Mouse (Mus musculus) heart, embryonic 14.5 days (tissue): ENCODE data around the gene Zfhx3. TPM values are rescaled to one million over a fixed set of nuclear protein-coding genes. Genes with fewer than 3 reads are reported as not detected.
A peak's percentile ranks its signal among the peaks of the same experiment; 100 is the strongest.

ENCODE experiments used
- ATAC-seq: fragments of 200-750 bp; cut with Nextera tagmentation; 2 replicates; pipeline ENCODE4 v1.8.0; 2017; ENCODE audit warnings: low read depth, moderate TSS enrichment; ENCODE audit not compliant: insufficient number of reproducible peaks, insufficient read depth, low FRiP score
- H3K27ac ChIP-seq, 2 experiments: fragments of 200-500 bp in 1 of 2; fragments of 300-500 bp in 1 of 2; sonication (generic) in 1 of 2; replicated peaks in 1 of 2; 2 replicates each; pipeline ENCODE4 v1.5.1; 2012 to 2014; ENCODE audit warnings: low read depth in 2 of 2, low read length in 2 of 2, control low read depth in 1 of 2, mild to moderate bottlenecking in 1 of 2, mixed read lengths in 1 of 2; ENCODE audit not compliant: control insufficient read depth in 1 of 2, insufficient read depth in 1 of 2
- H3K27me3 ChIP-seq: fragments of 300-500 bp; sonication (generic); 2 replicates; pipeline ENCODE4 v1.6.1; 2014; ENCODE audit warnings: mild to moderate bottlenecking, low read length, control low read depth; ENCODE audit not compliant: control insufficient read depth, insufficient read depth
- H3K36me3 ChIP-seq: fragments of 300-500 bp; sonication (generic); 2 replicates; pipeline ENCODE4 v1.6.1; 2014; ENCODE audit warnings: mild to moderate bottlenecking, control low read depth, low read length, mixed read lengths; ENCODE audit not compliant: control insufficient read depth, insufficient read depth
- H3K4me1 ChIP-seq, 2 experiments: fragments of 200-500 bp in 1 of 2; fragments of 300-500 bp in 1 of 2; sonication (generic) in 1 of 2; 2 replicates each; pipeline ENCODE4 v1.6.1; 2012 to 2014; ENCODE audit warnings: low read length in 2 of 2, control low read depth in 1 of 2, mixed read lengths in 1 of 2; ENCODE audit not compliant: control insufficient read depth in 2 of 2, insufficient read depth in 2 of 2
- H3K4me2 ChIP-seq: fragments of 300-500 bp; sonication (generic); 2 replicates; pipeline ENCODE4 v1.6.1; 2014; ENCODE audit warnings: mild to moderate bottlenecking, low read length
- H3K4me3 ChIP-seq, 2 experiments: fragments of 200-500 bp in 1 of 2; fragments of 300-500 bp in 1 of 2; sonication (generic) in 1 of 2; 2 replicates each; pipeline ENCODE4 v1.5.1; 2012 to 2014; ENCODE audit warnings: low read length in 2 of 2, mild to moderate bottlenecking in 2 of 2, control low read depth in 1 of 2, low read depth in 1 of 2, moderate library complexity in 1 of 2; ENCODE audit not compliant: control insufficient read depth in 1 of 2, insufficient read depth in 1 of 2
- H3K9ac ChIP-seq: fragments of 300-500 bp; sonication (generic); 2 replicates; pipeline ENCODE4 v1.6.1; 2014; ENCODE audit warnings: mild to moderate bottlenecking, low read length
- H3K9me3 ChIP-seq: fragments of 300-500 bp; sonication (generic); 2 replicates; pipeline ENCODE4 v1.6.1; 2016; ENCODE audit warnings: low read length, control low read depth; ENCODE audit not compliant: control insufficient read depth
- WGBS: fragments of 180-500 bp; shearing (Covaris S2); extraction: QIAGEN DNeasy Blood & Tissue Kit; methylation state at CpG from one replicate; pipeline ENCODE4 v1.1.7; 2014; 5-methylcytosine and 5-hydroxymethylcytosine counted together
- polyA plus RNA-seq: library from polyadenylated mRNA; unstranded; fragments of >200 nt; fragmentation: Nextera tagmentation; extraction: Ambion mirVana; gene quantifications from 2 replicates; pipeline ENCODE4 v1.2.1, GENCODE M21; 2014

Zfhx3 gene
- polyA plus RNA-seq, 1 experiment from 2014 or later = 6.4 TPM

DNA sequence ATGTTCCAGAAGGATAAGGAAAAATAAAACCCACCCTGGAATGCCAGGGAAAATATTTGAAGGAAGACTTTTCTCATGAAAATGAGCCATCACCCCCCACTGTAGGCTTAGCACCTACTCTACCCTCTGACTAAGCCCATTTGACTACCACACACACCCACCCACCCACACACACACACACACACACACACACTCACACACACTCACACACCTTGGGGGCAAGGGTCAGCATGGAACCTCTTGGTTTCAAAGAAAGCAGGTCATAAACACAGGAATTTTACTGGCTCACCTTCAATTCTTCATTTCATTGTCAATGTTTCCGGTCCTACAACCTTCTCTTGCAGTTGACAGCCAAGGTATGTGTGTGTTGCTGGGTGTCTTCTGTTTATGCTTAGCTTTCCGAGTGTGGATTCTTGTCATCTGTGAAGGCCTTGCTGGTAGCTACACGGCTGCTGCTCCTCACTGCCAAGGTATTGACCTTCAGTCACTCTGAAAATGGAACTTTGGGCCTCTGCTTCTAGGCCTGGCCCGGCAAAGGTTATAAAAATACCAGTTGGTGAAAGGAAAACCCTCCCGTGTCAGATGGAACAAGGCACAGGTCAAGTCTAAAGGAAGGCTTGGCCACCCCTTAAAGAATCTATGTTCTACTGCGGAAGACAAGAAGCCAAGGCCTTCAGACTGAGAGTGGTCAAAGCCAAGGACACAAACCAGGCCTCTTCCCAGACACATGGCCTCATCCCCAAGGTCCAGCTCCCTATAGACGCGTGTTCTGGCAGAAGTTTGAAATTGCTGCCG lies 641.6 kb downstream of the Zfhx3 start:
- no peak overlapping the region for H3K9ac ChIP-seq
- no peaks in the 10 kb centered on the region for H3K9me3 ChIP-seq
- H3K27me3 ChIP-seq = no peaks in the 10 kb centered on the region
- no peak overlapping the region for H3K4me2 ChIP-seq
- 75% methylated on average over 9 of the region's 9 CpGs for WGBS
- no peak for ATAC-seq
- H3K27ac ChIP-seq = no peak overlapping the region
- peaks cover 0 to 4% of the 10 kb centered on the region in 2 experiments; a peak in 1 of 4 replicates for H3K4me1 ChIP-seq
- H3K4me3 ChIP-seq = no peak overlapping the region
- H3K36me3 ChIP-seq = no peaks in the 10 kb centered on the region

DNA sequence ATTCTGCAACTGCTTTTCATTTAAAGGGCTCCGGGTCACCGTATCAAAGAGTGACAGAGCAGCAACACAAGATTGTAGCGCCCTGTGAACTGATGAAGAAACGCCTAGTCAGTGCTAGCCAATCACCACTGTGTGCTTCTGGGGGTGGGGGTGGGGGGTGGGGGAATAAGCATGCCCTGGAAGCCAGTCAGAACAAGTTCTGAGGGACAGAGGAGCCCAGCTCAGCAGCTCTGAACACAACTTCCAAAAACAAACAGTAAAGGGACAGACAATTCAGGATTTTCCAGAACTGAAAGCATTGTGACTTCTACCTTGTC lies 642.2 kb downstream of the Zfhx3 start:
- Histone ChIP-seq H3K9me3 (no peaks in the 10 kb centered on the region), H3K9ac (no peak overlapping the region), H3K4me1 (peaks cover 0 to 4% of the 10 kb centered on the region in 2 experiments; a peak in 1 of 4 replicates), H3K36me3 (no peaks in the 10 kb centered on the region), H3K4me2 (no peak overlapping the region), H3K4me3 (no peak overlapping the region), H3K27ac (no peak overlapping the region), H3K27me3 (no peaks in the 10 kb centered on the region)
- ATAC-seq = no peak
- 70% methylated on average over 4 of the region's 4 CpGs for WGBS

- ATAC-seq = no peak
- no peak overlapping the region for H3K4me3 ChIP-seq
- H3K27ac ChIP-seq = no peak overlapping the region
- H3K27me3 ChIP-seq = no peaks in the 10 kb centered on the region
- H3K4me1 ChIP-seq = peaks cover 6 to 24% of the 10 kb centered on the region in 2 experiments; a peak in 3 of 4 replicates
- no peaks in the 10 kb centered on the region for H3K36me3 ChIP-seq
- no peak overlapping the region for H3K9ac ChIP-seq
- 80% methylated on average over 7 of the region's 7 CpGs for WGBS
- H3K4me2 ChIP-seq = no peak overlapping the region
- H3K9me3 ChIP-seq = no peaks in the 10 kb centered on the region
Observed at GRCm38 (mm10) chr8:108591037-108591436, 648.6 kb downstream of the Zfhx3 start.

DNA sequence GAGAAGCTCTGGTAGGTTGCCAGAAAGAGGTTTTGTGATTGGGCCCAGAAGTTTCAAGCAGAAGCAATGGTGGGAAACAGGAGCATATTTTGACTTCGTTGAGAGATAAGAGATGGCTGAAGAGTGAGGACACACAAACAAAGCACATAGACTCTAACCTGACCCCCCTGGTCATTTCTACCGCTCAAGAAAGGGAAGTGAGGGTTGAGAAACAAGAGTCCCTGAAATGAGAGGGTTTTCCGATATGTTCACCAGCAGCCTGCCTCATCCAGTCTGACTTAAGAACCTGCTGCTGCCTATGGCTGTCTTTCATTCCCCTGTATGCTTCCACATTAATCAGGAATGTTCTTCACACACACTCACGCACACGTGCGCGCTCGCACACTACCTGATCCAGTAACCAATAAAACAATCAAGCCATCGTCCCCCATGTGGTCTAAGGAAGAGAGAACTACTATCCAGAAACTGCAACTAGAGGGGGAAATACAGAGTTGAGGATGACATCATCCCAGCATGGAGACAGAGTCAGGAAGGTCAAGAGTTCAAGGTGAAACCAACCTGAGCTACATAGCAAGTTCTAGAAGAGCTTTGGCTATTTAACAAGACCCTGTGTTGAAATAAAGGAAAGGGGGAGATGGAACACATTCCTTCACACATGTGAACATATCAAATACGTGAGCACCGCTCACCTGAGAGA lies 649.7 kb downstream of the Zfhx3 start:
- no peak overlapping the region for H3K9ac ChIP-seq
- H3K4me1 ChIP-seq = peaks cover 6 to 26% of the 10 kb centered on the region in 2 experiments; a peak in 3 of 4 replicates
- ATAC-seq = no peak
- H3K36me3 ChIP-seq = no peaks in the 10 kb centered on the region
- H3K27ac ChIP-seq = no peak overlapping the region
- no peak overlapping the region for H3K4me3 ChIP-seq
- no peaks in the 10 kb centered on the region for H3K27me3 ChIP-seq
- H3K4me2 ChIP-seq = no peak overlapping the region
- 88% methylated on average over 11 of the region's 11 CpGs for WGBS
- no peaks in the 10 kb centered on the region for H3K9me3 ChIP-seq

DNA sequence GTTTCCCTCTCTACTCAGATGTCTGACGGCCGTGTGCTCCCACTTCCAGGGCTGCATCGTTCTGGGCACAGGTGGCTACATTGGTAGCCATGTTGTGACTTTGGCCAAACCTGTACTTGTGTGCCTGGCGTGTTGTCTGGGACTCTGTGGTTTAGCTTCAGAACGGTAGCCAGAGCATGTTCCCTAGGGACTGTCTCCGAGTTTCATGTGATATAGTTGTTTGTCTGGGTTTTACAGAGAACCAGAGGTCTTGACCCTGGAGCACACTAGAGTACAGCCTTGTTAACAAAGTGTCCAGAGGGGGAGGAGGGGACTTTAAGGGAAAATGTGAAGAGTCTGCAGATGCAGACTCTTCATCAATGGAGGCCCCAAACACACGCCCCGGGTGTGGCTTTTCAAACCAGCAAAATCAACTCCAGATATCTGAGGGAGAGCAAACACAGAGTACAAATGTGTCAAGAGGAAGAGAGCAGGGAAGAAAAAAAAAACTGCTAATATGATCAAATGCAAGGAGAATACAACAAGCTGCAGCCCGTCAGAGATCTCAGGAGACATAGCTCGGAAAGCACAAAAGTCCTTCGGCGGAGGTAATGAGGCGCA lies 650.6 kb downstream of the Zfhx3 start:
- no peak for ATAC-seq

DNA sequence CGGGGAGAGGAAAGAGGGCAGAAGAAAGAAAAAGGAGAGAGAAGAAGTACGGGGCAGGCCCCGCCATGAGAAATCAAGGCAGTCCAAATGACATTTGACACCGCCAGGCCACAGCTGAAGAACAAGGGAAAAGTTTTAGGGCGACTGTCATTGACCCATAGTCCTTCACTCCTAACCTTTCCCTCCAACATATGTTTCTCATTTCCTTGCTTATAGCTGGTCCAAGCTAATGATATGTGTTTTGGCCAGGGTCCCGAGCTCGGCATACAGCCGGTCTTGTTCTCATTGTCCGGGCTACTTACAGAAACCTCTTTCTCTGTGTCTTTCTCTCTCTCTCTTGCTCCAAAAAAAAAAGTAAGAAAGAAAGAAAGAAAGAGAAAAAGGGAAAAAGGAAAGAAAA lies 651.4 kb downstream of the Zfhx3 start:
- Histone ChIP-seq H3K36me3 (no peaks in the 10 kb centered on the region), H3K9ac (no peak overlapping the region), H3K4me2 (no peak overlapping the region), H3K27me3 (no peaks in the 10 kb centered on the region), H3K4me3 (no peak overlapping the region), H3K9me3 (no peaks in the 10 kb centered on the region), H3K27ac (peak overlapping the region; percentile 59 to 73), H3K4me1 (peaks cover 6 to 26% of the 10 kb centered on the region in 2 experiments; a peak in 3 of 4 replicates)
- 68% methylated on average over 9 of the region's 9 CpGs for WGBS
- ATAC-seq = no peak

More for the DNA sequence above, 650.6 kb downstream of the Zfhx3 start:
- H3K36me3 ChIP-seq = no peaks in the 10 kb centered on the region
- WGBS = 75% methylated on average over 13 of the region's 13 CpGs
- H3K9ac ChIP-seq = no peak overlapping the region
- peaks cover 6 to 26% of the 10 kb centered on the region in 2 experiments; a peak in 3 of 4 replicates for H3K4me1 ChIP-seq
- H3K4me2 ChIP-seq = no peak overlapping the region
- H3K4me3 ChIP-seq = no peak overlapping the region
- no peak overlapping the region; a peak in 1 of 4 replicates for H3K27ac ChIP-seq
- no peaks in the 10 kb centered on the region for H3K9me3 ChIP-seq
- H3K27me3 ChIP-seq = no peaks in the 10 kb centered on the region

DNA sequence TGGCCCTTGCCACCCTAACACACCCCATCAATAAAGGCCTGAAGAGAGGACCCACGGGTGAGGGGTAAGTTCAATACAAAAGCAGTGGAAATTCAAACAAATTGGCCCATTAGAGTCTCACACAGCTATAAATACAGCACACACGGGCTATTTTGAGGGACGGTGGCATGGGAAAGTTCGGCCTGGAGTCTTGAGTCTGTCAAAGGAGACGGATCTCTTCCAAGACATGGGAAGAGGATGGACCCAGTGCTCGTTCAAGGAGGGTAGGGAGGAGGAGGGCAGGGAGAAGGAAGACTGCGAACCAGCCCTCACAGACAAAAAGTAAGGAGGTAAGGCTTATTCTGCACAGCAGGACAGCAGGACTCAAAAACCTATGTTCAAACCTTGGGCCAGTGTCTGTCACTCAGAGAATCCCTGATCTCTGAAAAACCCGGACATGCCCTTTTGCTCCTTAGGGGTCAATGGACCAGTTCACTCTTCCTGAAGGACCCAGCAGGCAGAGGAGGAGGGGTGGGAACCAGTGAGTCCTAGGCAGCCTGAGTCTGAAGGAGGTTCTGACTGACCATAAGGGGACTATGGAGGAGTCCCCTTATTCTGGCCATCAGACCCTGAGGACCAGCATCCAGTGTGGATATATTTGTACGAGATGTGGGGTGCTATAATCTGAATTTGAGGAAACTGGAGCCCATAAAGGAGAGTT lies 652.1 kb downstream of the Zfhx3 start:
- Histone ChIP-seq H3K36me3 (no peaks in the 10 kb centered on the region), H3K4me1 (peaks cover 6 to 26% of the 10 kb centered on the region in 2 experiments; a peak in 3 of 4 replicates), H3K9me3 (no peaks in the 10 kb centered on the region), H3K27ac (peak overlapping the region; percentile 59 to 73), H3K4me2 (no peak overlapping the region), H3K27me3 (no peaks in the 10 kb centered on the region), H3K4me3 (no peak overlapping the region), H3K9ac (no peak overlapping the region)
- ATAC-seq = no peak
- WGBS = 60% methylated on average over 9 of the region's 9 CpGs
